Mouse (Mus musculus) neural tube, embryonic 13.5 days (tissue): ENCODE results near the gene Col19a1. TPM values are rescaled to one million over a fixed set of nuclear protein-coding genes. Genes with fewer than 3 reads are reported as not detected.

ENCODE experiments used
- polyA plus RNA-seq: library from polyadenylated mRNA; unstranded; fragments of >200 nt; fragmentation: Nextera tagmentation; extraction: Ambion mirVana; gene quantifications from 2 replicates; pipeline ENCODE4 v1.2.1, GENCODE M21; 2015

The Col19a1 gene
- polyA plus RNA-seq, 1 experiment from 2014 or later: 2.5 TPM

Other genes with a start within 250 kb of the Col19a1 start
- gene Lmbrd1, start 91.2 kb upstream of the Col19a1 start, polyA plus RNA-seq: 39.0 and 45.5 TPM in 2 replicates